Comparison of ENCODE assay signal across 9 mouse cellular contexts in genomic region chr13:55135382-55135781, GRCm38 (mm10). TPM values are rescaled to one million over a fixed set of nuclear protein-coding genes. Genes with fewer than 3 reads are reported as not detected.
DNase-seq lines count a peak whose midpoint lies in the region; ATAC-seq and TF ChIP-seq lines count a peak whose summit lies in the region.
"Had no signal": no experiment of that assay in that cellular context is flagged by ENCODE, and none has a peak within 500 bp of the region (broad histone marks: within the 10 kb centered on the region; RNA-seq: fewer than 3 reads in every experiment).

No protein-coding gene starts in this region.

- H3K4me3 ChIP-seq in forebrain, embryonic 16.5 days (replicated peaks; ENCODE audit: low read length) = no peak overlapping the region
- H3K4me3 ChIP-seq in forebrain, embryonic 12.5 days (replicated peaks) = no peak overlapping the region
- H3K4me3 ChIP-seq in spleen, adult 2 months (ENCODE audit: extremely low read depth, insufficient read depth, insufficient read length) = no peak overlapping the region
- H3K4me3 ChIP-seq: megakaryocyte, embryonic 14.5 days had no signal

- H3K36me3 ChIP-seq in forebrain, embryonic 16.5 days (ENCODE audit: control insufficient read depth, insufficient read depth) = peaks cover 4% of the 10 kb centered on the region; the same call in 1 of the 2 replicates
- H3K36me3 ChIP-seq in forebrain, embryonic 12.5 days (replicated peaks) = peaks cover 28% of the 10 kb centered on the region
- H3K36me3 ChIP-seq in spleen, adult 2 months (ENCODE audit: control insufficient read depth, insufficient read depth, low read length) = peaks cover 17% of the 10 kb centered on the region

- WGBS in forebrain, embryonic 16.5 days = 3% methylated on average over 5 of the region's 5 CpGs
- WGBS in forebrain, embryonic 12.5 days = 5% methylated on average over 5 of the region's 5 CpGs
- 17% methylated on average over 5 of the region's 5 CpGs for WGBS in spleen, adult 2 months

- H3K27ac ChIP-seq in forebrain, embryonic 16.5 days (ENCODE audit: low read length) = no peak overlapping the region
- no peak overlapping the region for H3K27ac ChIP-seq in forebrain, embryonic 12.5 days
- H3K27ac ChIP-seq in spleen, adult 2 months (ENCODE audit: insufficient read depth, low read length) = no peak overlapping the region

- TF ChIP-seq POLR2A in spleen, adult 2 months (IDR thresholded peaks at IDR 0.05; ENCODE audit: low read depth, low read length) = no peak

- no peak overlapping the region for H3K4me2 ChIP-seq in forebrain, embryonic 16.5 days (ENCODE audit: low read length)
- no peak overlapping the region for H3K4me2 ChIP-seq in forebrain, embryonic 12.5 days

- 0 out of 2 replicates have a peak, but pooled peaks cover 2% of the 10 kb centered on the region for H3K4me1 ChIP-seq in forebrain, embryonic 16.5 days (replicated peaks; ENCODE audit: control insufficient read depth, insufficient read depth, low read length)
- H3K4me1 ChIP-seq in forebrain, embryonic 12.5 days = no peaks in the 10 kb centered on the region
- H3K4me1 ChIP-seq in spleen, adult 2 months (ENCODE audit: control insufficient read depth, insufficient read depth, insufficient read length) = no peaks in the 10 kb centered on the region

- peak; percentile 41; the same call in 1 of the 2 replicates for TF ChIP-seq CTCF in spleen, adult 2 months (IDR thresholded peaks at IDR 0.05; ENCODE audit: extremely low read depth, insufficient read depth, insufficient read length, insufficient replicate concordance)

- DNase-seq in spleen, adult 2 months (ENCODE audit: low read depth in 1 of 2, low spot score in 2 of 2) = no peak
- DNase-seq in spleen, adult 18-20 months = no peak
- peak; percentile 19 for DNase-seq in forelimb bud, embryonic 11.5 days (ENCODE audit: low read depth, low spot score)
- DNase-seq in retina, embryonic 14.5 days (ENCODE audit: low spot score) = peak; percentile 66
- DNase-seq in layer of hippocampus, adult 9-10 months (ENCODE audit: low spot score) = no peak

- no peaks in the 10 kb centered on the region for H3K9me3 ChIP-seq in forebrain, embryonic 16.5 days (ENCODE audit: control insufficient read depth, low read length)
- H3K9me3 ChIP-seq in forebrain, embryonic 12.5 days = no peaks in the 10 kb centered on the region
- H3K9me3 ChIP-seq: megakaryocyte, embryonic 14.5 days had no signal

- H3K9ac ChIP-seq in forebrain, embryonic 16.5 days (replicated peaks; ENCODE audit: low read depth, low read length) = no peak overlapping the region
- H3K9ac ChIP-seq in forebrain, embryonic 12.5 days = no peak overlapping the region

- no peaks in the 10 kb centered on the region for H3K27me3 ChIP-seq in forebrain, embryonic 16.5 days (replicated peaks; ENCODE audit: control insufficient read depth, insufficient read depth, low read length)
- H3K27me3 ChIP-seq in forebrain, embryonic 12.5 days = no peaks in the 10 kb centered on the region
- no peaks in the 10 kb centered on the region for H3K27me3 ChIP-seq in spleen, adult 2 months (ENCODE audit: control insufficient read depth, insufficient read depth, low read length)

- ATAC-seq in forebrain, embryonic 16.5 days = 0 out of 2 replicates have a peak, but pooled peaks have one; percentile 33
- ATAC-seq in forebrain, embryonic 12.5 days (ENCODE audit: low FRiP score) = no peak
- no peak for ATAC-seq in activated CD4-positive, CD25-positive, alpha-beta regulatory T cell, adult 4 months

RNA-seq across cellular contexts. Expression of gene Gm17617, which starts 2.0 kb away (rescaled TPM):
- not detected in 2 replicates for polyA plus RNA-seq in forebrain, embryonic 16.5 days (2015; fragmentation: Nextera tagmentation; extraction: Ambion mirVana)
- not detected in 2 replicates for polyA plus RNA-seq in forebrain, embryonic 12.5 days (2016; fragmentation: Nextera tagmentation; extraction: Ambion mirVana)
- not detected in 2 replicates for polyA plus RNA-seq in spleen, adult 2 months (2012; rRNA removed)
- polyA plus RNA-seq in activated CD4-positive, CD25-positive, alpha-beta regulatory T cell, adult 4 months (2017; shearing (Covaris generic)) = not detected

RNA-seq across cellular contexts. Expression of gene Fgfr4, which starts 17.1 kb away (rescaled TPM):
- 0.67 and 1.4 TPM in 2 replicates for polyA plus RNA-seq in forebrain, embryonic 16.5 days (2015; fragmentation: Nextera tagmentation; extraction: Ambion mirVana)
- 0.15 and 0.20 TPM in 2 replicates for polyA plus RNA-seq in forebrain, embryonic 12.5 days (2016; fragmentation: Nextera tagmentation; extraction: Ambion mirVana)
- 8.4 and 12.0 TPM in 2 replicates for polyA plus RNA-seq in spleen, adult 2 months (2012; rRNA removed)
- not detected for polyA plus RNA-seq in activated CD4-positive, CD25-positive, alpha-beta regulatory T cell, adult 4 months (2017; shearing (Covaris generic))

RNA-seq across cellular contexts. Expression of gene Zfp346, which starts 30.3 kb away (rescaled TPM):
- polyA plus RNA-seq in forebrain, embryonic 16.5 days (2015; fragmentation: Nextera tagmentation; extraction: Ambion mirVana) = 22.7 and 26.3 TPM in 2 replicates
- 24.1 and 27.9 TPM in 2 replicates for polyA plus RNA-seq in forebrain, embryonic 12.5 days (2016; fragmentation: Nextera tagmentation; extraction: Ambion mirVana)
- polyA plus RNA-seq in spleen, adult 2 months (2012; rRNA removed) = 13.9 and 14.5 TPM in 2 replicates
- 10 to 100 TPM; 12.3 to 19.5 TPM for polyA plus RNA-seq in activated CD4-positive, CD25-positive, alpha-beta regulatory T cell, adult 4 months (2017; shearing (Covaris generic))

RNA-seq across cellular contexts. Expression of gene Uimc1, which starts 35.3 kb away (rescaled TPM):
- polyA plus RNA-seq in forebrain, embryonic 16.5 days (2015; fragmentation: Nextera tagmentation; extraction: Ambion mirVana) = 25.7 and 26.2 TPM in 2 replicates
- polyA plus RNA-seq in forebrain, embryonic 12.5 days (2016; fragmentation: Nextera tagmentation; extraction: Ambion mirVana) = 25.1 and 27.4 TPM in 2 replicates
- 4.9 and 5.1 TPM in 2 replicates for polyA plus RNA-seq in spleen, adult 2 months (2012; rRNA removed)
- 10 to 100 TPM; 64.8 to 89.6 TPM for polyA plus RNA-seq in activated CD4-positive, CD25-positive, alpha-beta regulatory T cell, adult 4 months (2017; shearing (Covaris generic))

Comparison
In these comparisons a context has a peak if more than half of its experiments do, and no peak if none do; other contexts are left out.
1. DNase-seq: peak in forelimb bud, embryonic 11.5 days (single experiment) and retina, embryonic 14.5 days (single experiment); none in spleen, adult 2 months (0 of 2), spleen, adult 18-20 months (0 of 2) and layer of hippocampus, adult 9-10 months (single experiment).